Comparison of ENCODE assay signal across 11 mouse cellular contexts in the genomic region with DNA sequence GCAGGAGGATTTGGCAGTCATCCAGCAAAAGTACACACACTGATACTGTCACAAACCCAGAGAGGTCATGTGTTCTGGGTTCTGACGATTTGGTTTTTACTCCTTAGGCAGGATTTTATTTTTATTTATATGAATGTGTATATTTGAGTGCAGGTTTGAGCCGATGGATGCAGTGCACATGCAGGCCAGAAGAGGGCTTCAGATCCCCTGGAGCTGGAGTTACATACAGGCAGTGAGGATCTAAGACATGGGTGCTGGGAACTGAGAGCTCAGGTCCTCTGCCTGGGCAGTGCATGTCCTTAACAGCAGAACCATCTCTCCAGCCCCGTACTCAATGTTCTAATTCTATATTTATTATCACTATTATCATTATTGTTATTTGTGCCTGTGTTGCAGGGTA.
A peak's percentile ranks its signal among the peaks of the same experiment; 100 is the strongest.
DNase-seq lines count a peak whose midpoint lies in the region; ATAC-seq and TF ChIP-seq lines count a peak whose summit lies in the region.
"Had no signal": no experiment of that assay in that cellular context is flagged by ENCODE, and none has a peak within 500 bp of the region (broad histone marks: within the 10 kb centered on the region; RNA-seq: fewer than 3 reads in every experiment).

No protein-coding gene starts in this region.

- no peak overlapping the region for H3K9ac ChIP-seq in kidney, postnatal 0 days (ENCODE audit: low read depth, low read length)
- H3K9ac ChIP-seq: hindbrain, embryonic 14.5 days; midbrain, embryonic 12.5 days had no signal

- H3K4me1 ChIP-seq in kidney, postnatal 0 days (replicated peaks; ENCODE audit: insufficient read depth, low read length): no peaks in the 10 kb centered on the region

- H3K27me3 ChIP-seq in kidney, postnatal 0 days (ENCODE audit: insufficient read depth, low read length): no peaks in the 10 kb centered on the region
- H3K27me3 ChIP-seq: midbrain, embryonic 12.5 days had no signal

- peak; percentile 21 to 26 for DNase-seq in cerebellum, postnatal 36 days
- no peak for DNase-seq in cerebellum, adult 11-12 months
- DNase-seq in kidney, postnatal 0 days (ENCODE audit: low spot score): no peak
- no peak for DNase-seq in kidney, adult 11 months
- DNase-seq in 3T3-L1 (ENCODE audit: low read depth, low spot score) (peak; percentile 39), ZHBTc4 (ENCODE audit: low read depth, low spot score) (peak; percentile 35)
- DNase-seq in urinary bladder, postnatal 4 days (ENCODE audit: low spot score in 2 of 2): no peak
- DNase-seq in right cerebral cortex, postnatal 36 days (ENCODE audit: low spot score in 2 of 2): no peak
- DNase-seq: cerebellum, adult 8-10 months had no signal

- no peaks in the 10 kb centered on the region for H3K36me3 ChIP-seq in kidney, postnatal 0 days (ENCODE audit: insufficient read depth, low read length)
- H3K36me3 ChIP-seq: midbrain, embryonic 12.5 days had no signal

- H3K4me2 ChIP-seq in kidney, postnatal 0 days (ENCODE audit: low read length): no peak overlapping the region
- H3K4me2 ChIP-seq: hindbrain, embryonic 14.5 days; midbrain, embryonic 12.5 days had no signal

- H3K27ac ChIP-seq in kidney, postnatal 0 days: no peak overlapping the region
- H3K27ac ChIP-seq: hindbrain, embryonic 14.5 days; midbrain, embryonic 12.5 days had no signal

- ATAC-seq in kidney, postnatal 0 days (replicated peaks; ENCODE audit: low FRiP score, low read depth): no peak

- no peaks in the 10 kb centered on the region for H3K9me3 ChIP-seq in kidney, postnatal 0 days (replicated peaks; ENCODE audit: low read length)
- H3K9me3 ChIP-seq: midbrain, embryonic 12.5 days had no signal

- no peak overlapping the region for H3K4me3 ChIP-seq in kidney, postnatal 0 days (replicated peaks; ENCODE audit: low read depth, low read length)
- H3K4me3 ChIP-seq: midbrain, embryonic 12.5 days had no signal

- WGBS in kidney, postnatal 0 days: 66% methylated on average over 3 of the region's 3 CpGs

- TF ChIP-seq CTCF in kidney, postnatal 0 days (IDR thresholded peaks at IDR 0.05; ENCODE audit: low read depth): peak; percentile 59

Comparison
In these comparisons a context has a peak if more than half of its experiments do, and no peak if none do; other contexts are left out.
1. DNase-seq: peak in cerebellum, postnatal 36 days (2 of 2), 3T3-L1 (single experiment) and ZHBTc4 (single experiment); none in cerebellum, adult 11-12 months (single experiment), kidney, postnatal 0 days (single experiment), kidney, adult 11 months (single experiment), urinary bladder, postnatal 4 days (0 of 2) and right cerebral cortex, postnatal 36 days (0 of 2).